Mouse (Mus musculus) erythroblast, embryonic 14.5 days (primary cell): Measurements from ENCODE around the gene Rnft2. TPM values are rescaled to one million over a fixed set of nuclear protein-coding genes. Genes with fewer than 3 reads are reported as not detected.
A peak's percentile ranks its signal among the peaks of the same experiment; 100 is the strongest.

ENCODE experiments used
- H3K27me3 ChIP-seq: 2 replicates; pipeline ENCODE4 v1.6.1; 2012; ENCODE audit warnings: inconsistent platforms; ENCODE audit not compliant: control insufficient read depth
- H3K36me3 ChIP-seq: 2 replicates; pipeline ENCODE4 v1.6.1; 2012; ENCODE audit warnings: mild to moderate bottlenecking, inconsistent platforms; ENCODE audit not compliant: control insufficient read depth
- H3K4me1 ChIP-seq: 2 replicates; pipeline ENCODE4 v1.6.1; 2012; ENCODE audit warnings: inconsistent platforms; ENCODE audit not compliant: control insufficient read depth
- H3K4me3 ChIP-seq: replicated peaks from 2 replicates; pipeline ENCODE3; 2012; ENCODE audit warnings: moderate library complexity, mild to moderate bottlenecking, inconsistent platforms
- H3K9me3 ChIP-seq: 2 replicates; pipeline ENCODE4 v1.6.1; 2012; ENCODE audit warnings: low read length, inconsistent platforms, mixed read lengths; ENCODE audit not compliant: control insufficient read depth
- GATA1 ChIP-seq: IDR thresholded peaks from 2 replicates; pipeline ENCODE4 v1.6.1; 2012; ENCODE audit warnings: low read length, inconsistent platforms, mixed read lengths
- TAL1 ChIP-seq: IDR thresholded peaks from 3 replicates; pipeline ENCODE4 v1.6.1; 2012; ENCODE audit warnings: low read length, inconsistent platforms, mixed read lengths
- polyA plus RNA-seq: library from polyadenylated mRNA; stranded (reverse); fragments of >175 nt; gene quantifications from 2 replicates; pipeline ENCODE4 v1.2.3, GENCODE M21; 2012

The Rnft2 gene
- polyA plus RNA-seq = not detected in 2 replicates

DNA sequence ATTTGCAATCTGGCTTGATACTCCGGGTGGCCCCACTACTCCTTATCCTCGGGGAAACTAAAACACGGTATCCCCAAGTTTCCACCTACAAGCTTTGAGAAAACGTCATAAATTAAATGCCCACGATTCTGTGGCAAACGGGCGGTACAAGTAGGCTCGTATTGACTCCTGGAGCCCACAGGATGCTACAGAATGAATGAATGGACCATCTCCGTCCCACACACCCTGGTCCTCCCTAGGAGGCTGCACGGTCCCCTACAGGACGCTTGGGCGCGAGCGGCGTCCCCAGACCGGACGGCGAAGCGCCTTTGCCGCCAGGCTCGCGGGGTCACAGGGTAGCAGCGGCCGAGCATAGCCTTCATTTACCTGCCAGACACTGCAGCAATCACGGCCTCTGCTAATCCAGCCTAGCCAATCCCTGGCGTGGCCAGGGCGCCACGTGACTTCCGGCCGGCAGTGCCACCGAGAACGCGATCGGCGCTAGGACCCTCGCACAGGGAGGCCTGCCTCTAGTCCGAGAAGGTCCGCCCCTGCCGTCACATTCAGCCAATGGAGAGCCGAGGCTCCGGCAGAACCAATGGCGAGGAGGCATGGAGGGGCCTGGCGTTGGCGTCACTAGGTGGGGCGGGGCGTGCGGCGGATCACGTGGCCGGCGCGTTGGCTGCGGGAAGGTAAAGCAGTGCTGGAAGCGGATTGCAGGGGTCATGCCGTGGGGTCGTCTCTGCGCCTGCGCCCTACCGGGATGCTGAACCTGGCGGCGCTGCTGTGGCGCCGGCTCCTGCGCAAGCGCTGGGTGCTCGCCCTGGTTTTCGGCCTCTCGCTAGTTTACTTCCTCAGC lies at the start of gene Rnft2, which contains the start of gene 2410131K14Rik:
TSS of gene Rnft2 (minus strand) at position 511 of the 838 bp plus-strand sequence.
TSS of gene 2410131K14Rik (plus strand) at position 622 of the 838 bp plus-strand sequence.
- no peaks in the 10 kb centered on the region for H3K36me3 ChIP-seq
- H3K4me1 ChIP-seq = peaks cover 21% of the 10 kb centered on the region
- TF ChIP-seq GATA1 = no peak
- no peak for TF ChIP-seq TAL1
- H3K4me3 ChIP-seq = peak within 1 kb of the TSS; percentile 74
- no peaks in the 10 kb centered on the region for H3K27me3 ChIP-seq
- no peaks in the 10 kb centered on the region for H3K9me3 ChIP-seq

DNA sequence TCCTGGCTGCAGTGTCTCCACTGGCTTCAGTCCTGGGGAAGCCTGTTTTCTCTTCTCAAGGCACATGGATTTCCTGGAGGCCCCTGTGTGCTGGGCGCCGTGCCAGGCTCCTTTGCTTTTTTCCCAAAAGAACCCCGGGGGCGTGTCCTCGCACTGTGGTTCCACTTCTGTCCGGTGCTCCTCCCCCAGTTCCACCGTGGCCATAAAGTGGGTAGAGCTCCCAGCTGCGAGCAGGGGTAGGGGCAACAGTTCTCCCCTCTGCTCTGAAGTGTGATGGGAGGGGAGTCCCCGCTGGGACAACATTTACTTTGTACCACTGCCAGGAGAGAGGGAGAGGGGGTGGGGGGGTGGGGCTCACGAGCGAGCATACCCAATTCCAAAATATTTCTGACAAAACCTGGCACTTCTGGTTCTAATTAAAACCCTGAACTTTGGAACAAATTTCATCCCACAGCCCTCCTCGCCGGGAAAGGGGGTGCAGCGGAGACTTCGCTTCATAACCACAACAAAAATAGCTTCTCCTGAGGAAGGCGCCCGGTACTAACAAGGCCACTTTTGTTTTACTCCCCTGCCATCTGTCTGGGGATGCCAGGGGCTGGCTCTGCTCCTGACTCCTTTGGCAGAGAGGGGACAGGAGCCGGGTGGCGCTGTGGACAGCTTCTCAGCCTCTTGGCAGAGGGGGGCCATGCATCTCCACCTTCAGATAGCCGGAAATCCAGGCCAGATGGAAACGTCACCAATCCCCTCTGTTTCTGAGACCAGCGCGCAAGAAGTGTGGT lies 49.4 kb upstream of the Rnft2 start:
- H3K4me1 ChIP-seq = no peaks in the 10 kb centered on the region
- no peaks in the 10 kb centered on the region for H3K27me3 ChIP-seq
- TF ChIP-seq GATA1 (no peak), TAL1 (no peak)
- no peak overlapping the region for H3K4me3 ChIP-seq
- H3K36me3 ChIP-seq = no peaks in the 10 kb centered on the region
- no peaks in the 10 kb centered on the region for H3K9me3 ChIP-seq

DNA sequence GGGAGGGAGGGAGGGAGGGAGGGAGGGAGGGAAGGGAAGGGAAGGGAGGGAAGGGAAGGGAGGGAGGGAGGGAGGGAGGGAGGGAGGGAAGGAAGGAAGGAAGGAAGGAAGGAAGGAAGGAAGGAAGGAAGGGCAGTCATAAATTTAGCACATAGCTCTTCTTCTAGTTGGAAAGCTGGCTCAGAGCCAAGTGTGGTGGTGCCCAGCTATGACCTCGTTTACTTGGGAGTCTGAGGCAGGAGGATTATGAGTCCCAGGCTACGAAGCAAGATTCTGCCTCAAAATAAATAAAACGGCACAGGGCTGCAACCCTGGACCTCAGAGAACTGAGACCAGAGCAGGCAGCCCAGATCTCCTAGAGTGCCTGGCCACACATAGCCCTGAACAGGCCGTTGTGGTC lies 47.6 kb upstream of the Rnft2 start:
- Histone ChIP-seq H3K4me3 (no peak overlapping the region), H3K9me3 (no peaks in the 10 kb centered on the region), H3K27me3 (no peaks in the 10 kb centered on the region), H3K4me1 (no peaks in the 10 kb centered on the region), H3K36me3 (no peaks in the 10 kb centered on the region)
- no peak for TF ChIP-seq TAL1
- TF ChIP-seq GATA1 = no peak

DNA sequence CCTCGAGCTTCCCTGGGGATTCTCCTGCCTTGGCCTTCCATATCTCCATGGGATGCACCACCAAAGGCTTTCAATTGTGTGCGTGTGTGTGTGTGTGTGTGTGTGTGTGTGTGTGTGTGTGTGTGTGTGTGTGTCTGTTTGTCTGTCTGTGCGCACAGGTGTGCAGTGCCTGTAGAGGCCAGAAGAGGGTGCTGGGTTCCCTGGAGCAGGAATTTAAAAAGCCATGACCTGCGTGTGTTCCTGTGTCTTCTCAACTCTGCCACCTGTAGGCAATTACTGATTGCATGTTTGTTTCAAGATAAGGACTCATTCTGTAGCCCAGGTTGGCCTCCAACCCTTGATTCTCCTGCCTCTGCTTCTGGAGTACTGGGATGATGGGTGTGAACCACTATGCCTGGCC lies 46.5 kb upstream of the Rnft2 start:
- Histone ChIP-seq H3K4me3 (no peak overlapping the region), H3K27me3 (no peaks in the 10 kb centered on the region), H3K9me3 (no peaks in the 10 kb centered on the region), H3K4me1 (no peaks in the 10 kb centered on the region), H3K36me3 (no peaks in the 10 kb centered on the region)
- TF ChIP-seq TAL1 = no peak
- TF ChIP-seq GATA1 = no peak

DNA sequence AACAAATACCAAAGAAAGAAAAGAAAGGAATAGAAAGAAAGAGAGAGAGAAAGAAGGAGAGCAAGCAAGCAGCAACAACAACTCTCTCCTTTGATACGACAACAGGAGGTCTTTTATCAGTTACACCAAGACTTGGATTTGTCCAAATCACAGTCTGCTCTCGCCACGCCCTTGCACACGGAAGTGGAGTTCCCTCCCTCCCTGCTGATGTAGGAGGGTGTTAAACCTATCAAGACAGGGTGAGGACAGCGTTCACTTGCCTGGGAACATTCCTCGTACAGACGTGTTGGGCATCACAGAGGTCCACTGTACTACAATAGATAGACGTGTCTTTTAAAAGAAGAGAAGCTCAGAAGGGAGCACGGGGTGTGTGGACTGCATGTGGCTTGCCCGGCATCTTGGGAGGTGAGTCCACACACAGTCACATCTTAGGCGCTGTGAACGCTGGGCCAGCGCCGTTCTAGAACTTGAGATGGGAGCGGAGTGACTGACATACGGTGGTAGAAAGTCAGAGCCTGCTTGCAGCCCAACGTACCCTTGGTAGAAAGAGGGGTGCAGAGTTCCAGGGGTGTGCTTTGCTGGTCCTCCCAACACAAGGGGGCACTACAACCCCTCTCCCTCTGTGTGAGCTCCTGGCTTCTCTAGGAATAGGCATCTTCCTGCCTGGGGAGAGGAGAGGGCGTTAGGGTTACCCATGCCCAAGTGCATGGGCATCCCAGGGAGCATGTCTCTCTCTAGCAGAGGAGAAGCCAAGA lies 33.0 kb upstream of the Rnft2 start:
- TF ChIP-seq TAL1 (no peak), GATA1 (no peak)
- H3K9me3 ChIP-seq = peaks cover 2% of the 10 kb centered on the region; the same call in 1 of the 2 replicates
- H3K27me3 ChIP-seq = peaks cover 2% of the 10 kb centered on the region
- no peaks in the 10 kb centered on the region for H3K36me3 ChIP-seq
- no peak overlapping the region for H3K4me3 ChIP-seq
- H3K4me1 ChIP-seq = no peaks in the 10 kb centered on the region

DNA sequence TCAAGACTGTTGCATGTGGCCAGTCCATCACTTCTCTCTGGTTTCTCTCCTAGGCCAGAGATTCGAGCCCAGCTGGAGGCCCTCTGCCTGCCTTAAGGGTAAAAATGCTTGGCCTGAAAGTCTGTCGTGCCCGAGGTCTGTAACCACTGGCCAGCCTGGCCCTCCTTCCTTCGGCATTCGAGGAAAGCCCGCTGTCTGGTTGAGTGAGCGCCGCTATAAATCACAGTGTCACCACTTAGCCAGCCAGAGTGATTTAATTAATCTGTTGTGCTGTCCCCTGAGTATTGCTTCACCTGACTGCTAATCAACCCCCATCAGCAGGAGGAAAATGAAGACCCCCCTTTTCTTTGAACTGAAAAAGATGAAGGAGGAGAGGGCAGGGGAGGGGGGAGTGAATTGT lies 31.8 kb upstream of the Rnft2 start:
- H3K4me1 ChIP-seq = no peaks in the 10 kb centered on the region
- H3K36me3 ChIP-seq = no peaks in the 10 kb centered on the region
- H3K27me3 ChIP-seq = peaks cover 12% of the 10 kb centered on the region
- no peak overlapping the region for H3K4me3 ChIP-seq
- no peaks in the 10 kb centered on the region; the same call in 1 of the 2 replicates for H3K9me3 ChIP-seq
- no peak for TF ChIP-seq GATA1
- no peak for TF ChIP-seq TAL1

DNA sequence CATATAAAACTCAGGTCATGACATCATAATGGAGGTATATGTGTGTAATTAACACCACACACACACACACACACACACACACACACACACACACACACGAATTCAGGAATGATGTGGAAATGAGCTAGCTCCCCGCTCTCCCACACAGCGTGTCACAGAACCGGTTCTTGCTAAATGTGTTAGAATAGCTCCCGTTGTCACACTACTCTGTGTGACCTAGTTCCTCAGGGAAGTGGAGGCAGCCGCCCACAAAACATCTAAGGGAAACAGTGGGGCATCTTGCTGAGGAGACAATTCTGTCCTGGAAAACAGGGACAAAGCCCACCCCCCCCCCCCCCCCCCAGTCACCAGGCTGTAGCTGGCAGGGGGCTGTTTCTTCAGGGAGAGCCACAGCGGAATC lies 31.4 kb upstream of the Rnft2 start:
- H3K4me1 ChIP-seq = no peaks in the 10 kb centered on the region
- no peaks in the 10 kb centered on the region for H3K9me3 ChIP-seq
- no peak overlapping the region for H3K4me3 ChIP-seq
- TF ChIP-seq TAL1 = no peak
- no peak for TF ChIP-seq GATA1
- no peaks in the 10 kb centered on the region for H3K36me3 ChIP-seq
- H3K27me3 ChIP-seq = peaks cover 13% of the 10 kb centered on the region

DNA sequence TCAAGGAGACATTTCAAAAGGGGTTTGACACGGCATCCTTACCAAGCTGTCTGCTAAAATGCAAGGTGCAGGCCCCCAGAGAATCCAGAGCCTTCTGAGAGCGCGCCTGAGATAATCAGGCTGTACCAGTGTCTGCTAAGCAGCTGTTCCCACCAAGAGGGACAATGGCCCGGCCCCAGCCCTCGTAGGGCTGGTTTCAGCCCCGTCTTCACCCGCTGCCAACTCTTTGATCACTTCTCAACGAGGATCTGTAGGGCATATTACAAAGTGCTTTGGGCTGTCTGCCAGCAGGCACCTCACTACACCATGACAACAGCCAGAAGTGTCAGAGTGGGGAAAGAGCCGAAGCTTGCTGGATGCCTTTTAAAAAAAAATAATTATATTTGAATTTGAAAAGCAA lies 29.6 kb upstream of the Rnft2 start:
- Histone ChIP-seq H3K4me1 (no peaks in the 10 kb centered on the region), H3K9me3 (no peaks in the 10 kb centered on the region), H3K4me3 (no peak overlapping the region), H3K36me3 (no peaks in the 10 kb centered on the region), H3K27me3 (peaks cover 20% of the 10 kb centered on the region)
- TF ChIP-seq TAL1 = no peak
- no peak for TF ChIP-seq GATA1

DNA sequence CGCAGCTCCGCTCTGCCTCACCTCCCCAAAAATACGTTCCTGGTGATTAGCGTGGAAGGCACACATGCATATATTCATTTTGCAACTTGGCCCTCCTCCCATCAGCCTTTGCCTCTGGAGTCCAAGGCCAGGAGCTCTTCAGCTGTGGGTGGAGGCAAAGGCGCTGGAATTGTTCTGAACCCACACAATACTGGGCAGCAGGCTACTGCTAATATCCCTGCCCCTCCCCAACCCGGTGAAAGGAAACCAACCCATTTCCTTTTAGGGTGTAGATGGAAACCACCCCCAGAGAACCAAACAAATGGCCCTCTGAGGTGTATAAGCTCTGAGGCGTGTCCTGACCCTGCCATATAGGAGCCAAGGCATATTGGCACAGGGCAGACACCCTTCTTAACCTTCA lies 28.5 kb upstream of the Rnft2 start:
- Histone ChIP-seq H3K9me3 (no peaks in the 10 kb centered on the region), H3K4me1 (no peaks in the 10 kb centered on the region), H3K4me3 (no peak overlapping the region), H3K27me3 (peaks cover 26% of the 10 kb centered on the region), H3K36me3 (no peaks in the 10 kb centered on the region)
- no peak for TF ChIP-seq GATA1
- TF ChIP-seq TAL1 = no peak
